Mouse (Mus musculus): ENCODE measurements around the gene Chd4.

DNA sequence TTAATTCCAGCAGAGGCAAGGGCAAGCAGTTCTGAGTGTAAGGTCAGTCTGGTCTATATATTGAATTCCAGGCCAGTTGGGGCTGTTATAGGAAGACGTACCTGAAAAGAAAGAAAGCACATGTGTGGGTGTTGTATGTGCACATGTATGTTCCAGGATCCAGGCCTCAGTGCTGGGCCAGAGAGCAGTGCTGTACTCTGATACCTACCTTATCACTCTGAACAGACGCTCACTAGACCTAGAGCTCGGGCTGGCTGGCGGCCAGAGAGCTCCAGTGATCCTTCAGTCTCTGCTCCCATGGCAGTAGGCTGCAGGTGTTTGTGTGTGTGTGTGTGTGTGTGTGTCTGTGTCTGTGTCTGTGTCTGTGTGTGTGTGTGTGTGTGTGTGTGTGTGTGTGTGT lies 8.4 kb downstream of the Chd4 start:
- TF ChIP-seq EP300 (IDR thresholded peaks at IDR 0.05; ENCODE audit: insufficient read depth, low read depth, low read length) (no peak), CTCF (IDR thresholded peaks at IDR 0.05) (no peak)

Data from heart, adult 2 months (tissue).